Mouse (Mus musculus): ENCODE measurements around the gene Zbtb1. TPM values are rescaled to one million over a fixed set of nuclear protein-coding genes. Genes with fewer than 3 reads are reported as not detected.

Zbtb1 gene
- 19.5 TPM for polyA plus RNA-seq (2014; fragmentation: Illumina TruSeq; extraction: RNeasy Lipid Tissue Mini Kit (QIAGEN cat#74804))

DNA sequence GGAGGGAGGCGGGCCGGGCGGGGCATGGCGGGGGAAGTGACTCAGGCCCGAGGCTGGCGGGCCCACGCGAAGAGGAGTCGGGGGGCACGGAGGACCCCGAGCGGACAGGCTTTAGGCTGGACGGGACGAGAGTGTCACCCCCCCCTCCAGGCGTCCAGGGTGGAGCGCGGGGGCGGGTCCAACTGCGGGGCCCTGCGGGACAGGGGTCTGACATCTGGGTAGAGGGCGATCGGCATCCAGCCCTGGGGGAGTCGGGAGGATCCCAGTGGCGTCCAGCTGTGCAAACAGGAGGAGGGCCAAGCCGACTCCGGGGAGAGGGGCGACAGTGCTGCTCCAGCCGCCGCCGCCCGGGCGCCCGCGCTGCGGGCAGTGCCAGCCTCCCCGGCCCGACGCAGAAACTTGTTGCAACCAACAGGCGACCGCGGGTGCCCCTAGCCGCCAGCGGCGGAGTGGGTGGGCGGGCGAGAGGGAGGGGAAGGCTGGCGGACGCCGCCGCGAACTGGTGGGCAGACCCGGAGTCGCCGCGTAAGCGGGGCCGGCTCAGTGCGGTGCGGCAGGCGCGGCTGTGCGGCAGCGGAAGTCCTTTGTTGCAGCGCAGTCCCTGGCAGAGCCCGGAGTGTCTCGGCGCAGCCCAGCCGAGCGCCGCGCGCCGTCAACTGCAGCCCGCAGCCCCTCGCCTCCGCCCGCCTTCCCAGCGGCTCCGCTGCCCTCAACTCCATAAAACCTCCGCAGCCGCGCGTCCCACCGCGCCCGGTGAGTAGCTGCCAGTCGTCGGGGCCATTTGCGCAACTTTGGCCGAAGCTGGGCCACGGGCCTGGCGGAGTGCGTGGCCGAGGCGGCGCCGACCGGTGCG is at the start of gene Zbtb1:
TSS of gene Zbtb1 (plus strand) at position 289 of the 853 bp plus-strand sequence.

DNA sequence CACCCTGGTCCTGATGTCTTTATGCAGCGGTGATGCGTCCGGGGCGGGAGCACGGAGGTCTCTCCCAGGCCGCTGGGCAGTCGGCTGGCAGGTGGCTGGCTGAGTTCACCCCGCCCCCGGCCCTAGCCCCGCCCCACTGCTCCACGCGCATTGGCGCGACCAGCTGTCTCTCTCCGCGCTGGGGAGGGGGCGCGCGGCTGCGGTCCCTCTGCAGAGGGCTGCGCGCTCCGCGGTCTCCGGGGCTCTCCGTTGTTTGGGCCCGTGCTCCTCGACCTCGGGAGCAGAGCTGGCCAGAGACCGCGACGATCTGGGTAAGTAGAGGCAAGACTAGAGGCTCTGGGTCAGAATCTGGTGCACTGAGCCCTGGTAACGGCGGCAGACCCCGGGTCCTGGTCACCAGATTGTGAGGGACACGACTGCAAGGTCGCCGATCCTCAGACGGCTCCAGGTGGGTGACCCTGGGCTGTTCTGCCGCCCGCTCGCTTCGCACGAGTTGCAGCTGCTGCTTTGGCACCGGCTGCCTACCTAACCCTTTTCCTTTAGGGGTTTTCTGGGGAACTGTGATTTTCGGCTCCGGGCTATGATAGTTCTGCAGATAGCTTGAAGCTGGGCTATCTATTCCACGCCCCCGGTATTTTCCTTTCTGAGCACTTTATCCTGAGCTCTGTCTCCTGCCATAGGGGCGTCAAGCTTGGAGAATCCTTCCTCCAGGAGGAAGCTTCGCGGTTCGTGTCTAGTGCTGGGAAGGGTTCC is 45.2 kb upstream of the Zbtb1 start, which contains the start of gene Akap5:
TSS of gene Akap5 (plus strand) at position 213 of the 753 bp plus-strand sequence.

DNA sequence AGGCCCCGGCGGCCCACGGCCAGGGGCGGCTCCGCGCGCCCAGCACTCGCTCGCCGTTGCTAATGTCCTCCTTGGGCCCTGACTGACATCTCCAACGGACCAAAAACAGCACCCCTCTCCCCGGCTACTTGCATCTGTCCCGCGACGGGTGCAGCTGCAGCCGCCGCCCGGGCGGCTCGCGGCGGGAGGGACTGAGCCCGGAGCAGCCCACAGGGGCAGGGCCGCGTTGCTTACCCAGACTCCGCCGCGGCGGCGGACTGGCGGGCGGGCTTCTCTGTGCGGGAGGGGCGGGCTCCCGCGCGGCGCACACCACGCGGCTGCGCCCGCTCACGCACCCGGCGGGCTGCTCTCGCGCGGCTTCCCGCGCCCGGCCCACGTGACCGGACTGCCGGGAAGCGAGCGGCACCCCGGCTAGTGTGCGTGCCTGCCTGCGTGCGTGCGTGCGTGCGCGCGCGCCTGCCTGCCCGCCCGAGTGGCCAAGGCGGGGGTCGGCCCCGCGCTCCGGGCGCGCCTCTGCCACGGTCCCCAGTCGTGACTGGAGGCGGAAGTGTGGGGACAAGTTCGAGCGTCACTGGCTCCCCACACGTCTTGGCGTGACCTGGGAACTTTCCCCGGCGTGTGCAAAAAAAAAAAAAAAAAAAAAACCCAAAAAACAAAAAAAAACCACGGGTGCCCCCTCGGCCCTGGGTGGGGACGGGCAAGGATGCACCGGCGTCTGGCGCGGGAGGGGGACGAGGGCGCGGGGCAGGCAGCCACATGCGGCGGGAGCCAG is 674 bp upstream of the Zbtb1 start, which contains the start of gene Zbtb25:
TSS of gene Zbtb25 (minus strand) at position 397 of the 772 bp plus-strand sequence.

DNA sequence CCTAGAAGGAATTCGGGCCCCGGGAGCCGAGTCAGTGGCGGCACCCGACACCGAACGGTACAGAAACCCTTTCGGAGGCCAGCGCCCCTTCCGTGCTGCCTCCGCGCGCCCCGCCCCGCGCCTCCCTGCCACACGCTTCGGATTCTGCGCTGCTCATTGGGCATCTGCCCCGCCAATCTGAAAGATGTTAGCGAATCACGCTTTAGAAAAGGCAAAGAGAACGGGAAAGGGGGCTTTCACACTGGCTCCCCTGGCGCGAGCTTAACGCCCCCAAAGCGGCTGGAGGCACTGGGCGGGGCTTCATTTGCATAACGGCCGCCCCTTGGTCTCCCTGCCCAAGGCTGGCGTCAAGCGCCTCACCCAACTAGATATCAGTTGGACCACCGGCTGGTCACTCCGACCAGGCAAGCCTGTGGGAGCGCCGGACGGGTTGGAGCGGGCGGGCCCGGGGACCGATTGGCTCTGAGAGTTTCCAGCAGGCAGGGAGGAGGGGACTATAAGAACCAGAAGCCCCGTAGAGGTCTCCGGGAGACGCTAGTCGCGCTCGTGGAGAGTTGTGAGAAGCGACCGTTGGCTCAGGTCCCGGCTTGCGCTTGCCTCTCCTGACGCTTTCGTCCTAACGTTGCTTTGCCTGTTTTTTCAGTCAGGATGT is 33.9 kb downstream of the Zbtb1 start, which contains the start of gene Hspa2:
TSS of gene Hspa2 (plus strand) at position 291 of the 652 bp plus-strand sequence.

DNA sequence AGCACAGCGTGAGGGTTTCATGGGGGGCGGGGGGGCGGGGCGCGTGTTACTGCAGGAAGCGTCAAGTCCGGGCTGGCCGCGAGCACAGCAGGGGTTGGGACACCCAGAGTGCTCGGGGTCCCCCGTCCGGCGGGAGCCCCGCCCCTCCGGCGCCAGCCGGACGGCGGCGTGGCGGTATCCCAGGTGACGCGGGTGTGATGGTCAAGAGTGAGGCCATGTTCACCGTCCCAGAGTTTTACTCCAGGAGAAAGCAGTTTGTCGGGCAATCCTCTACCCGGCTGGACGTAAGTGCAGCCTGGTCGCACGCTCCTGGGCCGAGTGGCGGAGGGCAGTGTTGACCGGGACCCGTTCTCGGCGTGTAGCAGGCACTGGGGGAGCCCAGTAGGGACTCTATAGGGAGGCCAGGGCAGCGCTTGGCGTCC is 47.4 kb downstream of the Zbtb1 start, which contains the start of gene Ppp1r36:
TSS of gene Ppp1r36 (plus strand) at position 106 of the 422 bp plus-strand sequence.

Other genes with a start within 250 kb of the Zbtb1 start
- 87.7 TPM for gene Esr2, start 193.0 kb upstream of the Zbtb1 start, polyA plus RNA-seq (2014; fragmentation: Illumina TruSeq; extraction: RNeasy Lipid Tissue Mini Kit (QIAGEN cat#74804))
- 0.57 TPM for gene Tex21, start 123.5 kb upstream of the Zbtb1 start, polyA plus RNA-seq (2014; fragmentation: Illumina TruSeq; extraction: RNeasy Lipid Tissue Mini Kit (QIAGEN cat#74804))
- gene Mthfd1, start 115.0 kb upstream of the Zbtb1 start, polyA plus RNA-seq (2014; fragmentation: Illumina TruSeq; extraction: RNeasy Lipid Tissue Mini Kit (QIAGEN cat#74804)), result 21.8 TPM
- gene Akap5, start 45.4 kb upstream of the Zbtb1 start, polyA plus RNA-seq (2014; fragmentation: Illumina TruSeq; extraction: RNeasy Lipid Tissue Mini Kit (QIAGEN cat#74804)), result 3.0 TPM
- gene Zbtb25, start 664 bp upstream of the Zbtb1 start, polyA plus RNA-seq (2014; fragmentation: Illumina TruSeq; extraction: RNeasy Lipid Tissue Mini Kit (QIAGEN cat#74804)), result 44.6 TPM
- gene Hspa2, start 33.9 kb downstream of the Zbtb1 start, polyA plus RNA-seq (2014; fragmentation: Illumina TruSeq; extraction: RNeasy Lipid Tissue Mini Kit (QIAGEN cat#74804)), result 15.7 TPM
- gene Ppp1r36, start 47.3 kb downstream of the Zbtb1 start, polyA plus RNA-seq (2014; fragmentation: Illumina TruSeq; extraction: RNeasy Lipid Tissue Mini Kit (QIAGEN cat#74804)), result 5.9 TPM
- 4.7 TPM for gene Plekhg3, start 160.6 kb downstream of the Zbtb1 start, polyA plus RNA-seq (2014; fragmentation: Illumina TruSeq; extraction: RNeasy Lipid Tissue Mini Kit (QIAGEN cat#74804))

Measured in ovary, adult 10 weeks (tissue).